Mouse (Mus musculus): Measurements from ENCODE around the gene Slc10a3. TPM values are rescaled to one million over a fixed set of nuclear protein-coding genes. Genes with fewer than 3 reads are reported as not detected.

Slc10a3 gene
- total RNA-seq (2012; rRNA removed) (13.7 and 19.4 TPM in 2 replicates), polyA plus RNA-seq (2012; ENCODE audit: insufficient read depth in 1 of 2, insufficient read length in 2 of 2, low read depth in 1 of 2, low replicate concordance in 2 of 2, missing spikeins in 1 of 2) (10 to 100 TPM in 1 of 2 experiments, not detected in 1; 16.0 TPM)

DNA sequence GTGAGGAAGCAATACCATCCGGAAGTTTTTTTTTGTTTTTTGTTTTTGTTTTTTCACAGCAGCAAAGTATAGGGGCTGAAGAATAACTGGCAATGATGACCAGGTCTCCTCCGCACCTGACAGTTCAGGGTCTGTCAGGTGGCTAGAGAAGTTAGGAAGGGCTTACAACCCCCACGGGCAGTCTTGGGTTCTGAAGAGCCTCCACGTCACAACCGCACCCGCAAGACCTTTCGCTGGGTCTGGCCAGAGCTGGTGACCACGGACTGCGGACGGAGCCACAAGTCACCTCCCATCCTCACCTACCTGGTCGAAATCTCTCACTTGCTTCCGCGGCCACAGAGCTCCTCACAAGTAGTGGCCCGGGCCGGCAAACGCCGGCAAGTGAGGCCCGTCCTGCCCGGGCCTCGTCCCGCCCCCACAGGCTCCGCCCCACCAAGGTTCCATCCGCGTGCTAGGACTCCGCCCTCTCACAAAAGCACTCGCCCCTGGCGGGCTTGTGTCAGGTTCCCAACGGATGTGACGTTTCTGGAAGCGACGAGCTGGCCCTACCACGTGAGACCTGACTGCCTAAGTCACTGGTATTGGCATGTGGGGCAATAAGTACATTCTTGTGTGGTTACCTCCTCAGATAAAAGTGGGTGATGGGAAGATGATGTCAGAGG lies at the start of gene Slc10a3, which contains the start of gene Ubl4a:
TSS of gene Slc10a3 (minus strand) at position 462 of the 662 bp plus-strand sequence.
TSS of gene Ubl4a (minus strand) at position 331 of the 662 bp plus-strand sequence.
- H3K4me3 ChIP-seq (ENCODE audit: control insufficient read depth in 1 of 2, insufficient read depth in 1 of 2, low read depth in 2 of 2, low read length in 2 of 2) = peak within 1 kb of the TSS; percentile 72 to 89
- peaks cover 0 to 8% of the 10 kb centered on the region in 2 experiments; a peak in 2 of 4 replicates for H3K4me1 ChIP-seq (ENCODE audit: control insufficient read depth in 1 of 2, insufficient read depth in 2 of 2, low read length in 2 of 2)
- peak within 1 kb of the TSS; percentile 84 for H3K9ac ChIP-seq (ENCODE audit: control insufficient read depth, low read depth, low read length, poor library complexity, severe bottlenecking)
- no peaks in the 10 kb centered on the region for H3K9me3 ChIP-seq (replicated peaks; ENCODE audit: insufficient read depth, low read length)
- peaks cover 6% of the 10 kb centered on the region for H3K79me2 ChIP-seq (ENCODE audit: control insufficient read depth, insufficient read depth, low read length, poor library complexity)
- H3K36me3 ChIP-seq (ENCODE audit: control insufficient read depth in 1 of 2, insufficient read depth in 2 of 2, low read length in 2 of 2) = peaks cover 0 to 11% of the 10 kb centered on the region in 2 experiments; a peak in 2 of 4 replicates
- peak within 1 kb of the TSS; percentile 63 for H3K27ac ChIP-seq (ENCODE audit: control insufficient read depth, low read depth, low read length)
- peak; percentile 95 for DNase-seq (ENCODE audit: low read depth, low spot score)
- H3K27me3 ChIP-seq (ENCODE audit: control insufficient read depth in 1 of 2, insufficient read depth in 2 of 2, low read length in 2 of 2) = no peaks in the 10 kb centered on the region
- TF ChIP-seq EP300 (IDR thresholded peaks at IDR 0.05; ENCODE audit: low read depth in 1 of 2, low read length in 2 of 2) = no peak; a peak in 1 of 4 replicates
- TF ChIP-seq NRF1 (IDR thresholded peaks at IDR 0.05; ENCODE audit: insufficient read depth, low read depth, low read length, poor library complexity, severe bottlenecking) = 0 out of 2 replicates have a peak, but pooled peaks have one; percentile 23
- TF ChIP-seq POLR2A (IDR thresholded peaks at IDR 0.05; ENCODE audit: control insufficient read depth in 1 of 2, insufficient read depth in 1 of 2, low read depth in 1 of 2, low read length in 2 of 2, poor library complexity in 1 of 2) = peak; percentile 90 to 93
- TF ChIP-seq TBP (IDR thresholded peaks at IDR 0.05; ENCODE audit: low read depth, low read length) = peak; percentile 59
- peak; percentile 72; the same call in 1 of the 2 replicates for TF ChIP-seq E2F4 (IDR thresholded peaks at IDR 0.05; ENCODE audit: borderline replicate concordance, low read depth, low read length)
- peak; percentile 96 for TF ChIP-seq MAX (IDR thresholded peaks at IDR 0.05; ENCODE audit: low read length)
- TF ChIP-seq ETS1 (IDR thresholded peaks at IDR 0.05; ENCODE audit: low read depth, low read length) = peak; percentile 85
- TF ChIP-seq MYC (IDR thresholded peaks at IDR 0.05; ENCODE audit: low read depth, low read length) = peak; percentile 98
- peak; percentile 95 for TF ChIP-seq SIN3A (IDR thresholded peaks at IDR 0.05; ENCODE audit: low read length)
- no peak for TF ChIP-seq MYB (IDR thresholded peaks at IDR 0.05; ENCODE audit: low read depth, low read length)
- TF ChIP-seq RCOR1 (IDR thresholded peaks at IDR 0.05; ENCODE audit: low read depth, low read length) = no peak
- peak; percentile 90 for TF ChIP-seq USF1 (IDR thresholded peaks at IDR 0.05; ENCODE audit: low read depth, low read length)
- no peak for TF ChIP-seq MAFK (IDR thresholded peaks at IDR 0.05; ENCODE audit: borderline replicate concordance, low read depth, low read length)
- 0 out of 2 replicates have a peak, but pooled peaks have one; percentile 42 for TF ChIP-seq KAT2A (conservative IDR thresholded peaks at IDR 0.05; ENCODE audit: low read depth, low read length)
- TF ChIP-seq MAZ (IDR thresholded peaks at IDR 0.05; ENCODE audit: low read depth, low read length) = peak; percentile 48; the same call in 1 of the 2 replicates
- TF ChIP-seq ELF1 (IDR thresholded peaks at IDR 0.05; ENCODE audit: low read depth, low read length) = no peak
- peak; percentile 26; the same call in 1 of the 2 replicates for TF ChIP-seq TCF12 (IDR thresholded peaks at IDR 0.05; ENCODE audit: low read depth, low read length)
- TF ChIP-seq GABPA (IDR thresholded peaks at IDR 0.05; ENCODE audit: low read depth, low read length) = no peak
- TF ChIP-seq POLR2AphosphoS5 (IDR thresholded peaks at IDR 0.05; ENCODE audit: borderline replicate concordance, low read depth, low read length) = no peak
- TF ChIP-seq ZMIZ1 (IDR thresholded peaks at IDR 0.05; ENCODE audit: low read depth, low read length) = peak; percentile 75; the same call in 1 of the 2 replicates
- no peak for TF ChIP-seq ZC3H11A (IDR thresholded peaks at IDR 0.05; ENCODE audit: low read depth, low read length)
- TF ChIP-seq ZKSCAN1 (IDR thresholded peaks at IDR 0.05; ENCODE audit: low read depth, low read length) = no peak
- TF ChIP-seq CTCF (IDR thresholded peaks at IDR 0.05 in 2 of 3, conservative IDR thresholded peaks at IDR 0.05 in 1 of 3; ENCODE audit: control insufficient read depth in 1 of 3, insufficient read depth in 1 of 3, low read depth in 2 of 3, low read length in 3 of 3, poor library complexity in 1 of 3, severe bottlenecking in 1 of 3) = no peak
- TF ChIP-seq HCFC1 (IDR thresholded peaks at IDR 0.05; ENCODE audit: low read depth, low read length) = peak; percentile 82
- no peak for TF ChIP-seq CHD2 (IDR thresholded peaks at IDR 0.05; ENCODE audit: low read length)
- 0 out of 2 replicates have a peak, but pooled peaks have one; percentile 19 for TF ChIP-seq BHLHE40 (IDR thresholded peaks at IDR 0.05; ENCODE audit: borderline replicate concordance, low read depth, low read length)
- TF ChIP-seq NELFE (IDR thresholded peaks at IDR 0.05; ENCODE audit: low read depth, low read length) = peak; percentile 89
- TF ChIP-seq ZNF384 (IDR thresholded peaks at IDR 0.05; ENCODE audit: low read depth, low read length) = no peak
- 0 out of 4 replicates have a peak, but pooled peaks of 1 of the 2 experiments have one; percentile 38 for TF ChIP-seq USF2 (IDR thresholded peaks at IDR 0.05; ENCODE audit: borderline replicate concordance in 1 of 2, insufficient read depth in 1 of 2, low read depth in 1 of 2, low read length in 2 of 2)
- no peak for TF ChIP-seq CHD1 (IDR thresholded peaks at IDR 0.05; ENCODE audit: low read depth, low read length)
- TF ChIP-seq MXI1 (IDR thresholded peaks at IDR 0.05; ENCODE audit: low read depth, low read length) = peak; percentile 96
- no peak for TF ChIP-seq MEF2A (IDR thresholded peaks at IDR 0.05; ENCODE audit: extremely low read depth, insufficient replicate concordance, low read depth, low read length, poor library complexity, severe bottlenecking)
- peak; percentile 79; the same call in 1 of the 2 replicates for TF ChIP-seq POLR2AphosphoS2 (IDR thresholded peaks at IDR 0.05; ENCODE audit: low read length)
- TF ChIP-seq RAD21 (IDR thresholded peaks at IDR 0.05; ENCODE audit: low read depth, low read length) = no peak
- no peak for TF ChIP-seq SMC3 (IDR thresholded peaks at IDR 0.05; ENCODE audit: low read depth, low read length)
